Mouse (Mus musculus) heart, adult 2 months (tissue): ENCODE results near the gene Gm30083.

Experiments
- CTCF ChIP-seq: fragments of 200-600 bp; IDR thresholded peaks from 2 replicates; pipeline ENCODE4 v1.8.1; 2022; ENCODE audit warnings: antibody characterized with exemption, mild to moderate bottlenecking, moderate library complexity
- EP300 ChIP-seq: fragments of 200-500 bp; IDR thresholded peaks from 2 replicates; pipeline ENCODE4 v1.6.1; 2011; ENCODE audit warnings: low read depth, low read length, control low read depth; ENCODE audit not compliant: insufficient read depth
- POLR2A ChIP-seq: fragments of 200-500 bp; IDR thresholded peaks from 2 replicates; pipeline ENCODE4 v1.6.1; 2011; ENCODE audit warnings: mild to moderate bottlenecking, low read depth, low read length, control low read depth; ENCODE audit not compliant: insufficient read depth

DNA sequence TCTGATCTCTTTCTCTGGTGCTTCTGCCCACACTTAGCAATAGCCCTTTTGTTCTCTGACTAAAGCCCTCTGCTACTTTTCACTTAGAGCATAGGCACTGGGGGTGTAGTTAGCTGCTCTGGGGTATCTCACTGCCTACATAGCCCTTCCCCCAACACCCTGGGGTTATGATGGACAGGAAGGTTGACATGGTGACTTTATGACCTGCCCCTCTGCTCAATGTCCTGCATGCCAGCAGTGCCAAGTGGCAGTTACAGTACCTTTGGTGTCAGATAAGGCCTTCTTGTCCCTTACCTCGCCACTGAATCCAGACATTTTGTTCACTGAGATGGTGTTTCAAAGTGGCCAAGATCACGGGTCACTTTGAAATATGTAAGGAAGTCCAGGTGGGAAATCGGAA lies at the start of gene Gm30083:
- TF ChIP-seq POLR2A (no peak), CTCF (no peak), EP300 (no peak)
